Mouse (Mus musculus): ENCODE data around the gene Srl. TPM values are rescaled to one million over a fixed set of nuclear protein-coding genes. Genes with fewer than 3 reads are reported as not detected.

The Srl gene
- total and polyA plus RNA-seq, 3 experiments = 44.6 to 88.8 (median 71.3) TPM

- H3K9me3 ChIP-seq (replicated peaks; ENCODE audit: low read length) = no peaks in the 10 kb centered on the region
- H3K36me3 ChIP-seq (replicated peaks in 1 of 2; ENCODE audit: control insufficient read depth in 1 of 2, insufficient read depth in 1 of 2, low read length in 1 of 2) = peaks cover 0 to 10% of the 10 kb centered on the region in 2 experiments
- peak overlapping the region; percentile 90 for H3K27ac ChIP-seq (ENCODE audit: insufficient read depth, low read depth)
- peak overlapping the region; percentile 59; the same call in 1 of the 2 replicates for H3K4me2 ChIP-seq (ENCODE audit: insufficient read depth, low read depth, poor library complexity, severe bottlenecking)
- H3K27me3 ChIP-seq (replicated peaks) = no peaks in the 10 kb centered on the region
- in situ Hi-C loops (cut with MboI; ENCODE audit: low pct_ligation_motif_present, low pct_unique_long_range_greater_than_20kb, low sequenced_read_pairs) (no loop called here), dilution Hi-C loops (cut with MboI; ENCODE audit: extremely low pct_ligation_motif_present, extremely low pct_unique_long_range_greater_than_20kb, low sequenced_read_pairs) (no loop called here)
- TF ChIP-seq TBP (conservative IDR thresholded peaks at IDR 0.05; ENCODE audit: low read depth, low read length) (0 out of 2 replicates have a peak, but pooled peaks have one; percentile 36), CTCF (conservative IDR thresholded peaks at IDR 0.05 in 1 of 2, IDR thresholded peaks at IDR 0.05 in 1 of 2; ENCODE audit: low read depth in 2 of 2, low read length in 2 of 2) (no peak), SMC3 (IDR thresholded peaks at IDR 0.05; ENCODE audit: low read depth, low read length) (no peak)
- H3K4me3 ChIP-seq (replicated peaks in 1 of 3; ENCODE audit: low read depth in 2 of 3, low read length in 2 of 3, poor library complexity in 1 of 3) = no peak overlapping the region
- H3K79me2 ChIP-seq (replicated peaks; ENCODE audit: control insufficient read depth, extremely low read depth, insufficient read depth, poor library complexity, severe bottlenecking) = no peaks in the 10 kb centered on the region
- H3K4me1 ChIP-seq (ENCODE audit: control insufficient read depth in 1 of 2, insufficient read depth in 2 of 2) = peaks cover 51 to 95% of the 10 kb centered on the region in 2 experiments
- H3K9ac ChIP-seq (ENCODE audit: insufficient read depth, low read depth) = peak overlapping the region; percentile 60; the same call in 1 of the 2 replicates
- no peak for DNase-seq (ENCODE audit: extremely low read depth)
Measured at GRCm38 (mm10) chr16:4501703-4502102, 39.9 kb downstream of the Srl start.

- H3K4me2 ChIP-seq (ENCODE audit: insufficient read depth, low read depth, poor library complexity, severe bottlenecking) = peak overlapping the region; percentile 59
- in situ Hi-C loops (cut with MboI; ENCODE audit: low pct_ligation_motif_present, low pct_unique_long_range_greater_than_20kb, low sequenced_read_pairs) (no loop called here), dilution Hi-C loops (cut with MboI; ENCODE audit: extremely low pct_ligation_motif_present, extremely low pct_unique_long_range_greater_than_20kb, low sequenced_read_pairs) (no loop called here)
- TF ChIP-seq SIN3A (IDR thresholded peaks at IDR 0.05; ENCODE audit: low read length) (0 out of 2 replicates have a peak, but pooled peaks have one; percentile 59), BHLHE40 (IDR thresholded peaks at IDR 0.05; ENCODE audit: low read depth, low read length) (peak; percentile 98), JUND (conservative IDR thresholded peaks at IDR 0.05; ENCODE audit: low read depth, low read length) (peak; percentile 83), ZNF384 (IDR thresholded peaks at IDR 0.05; ENCODE audit: low read depth, low read length) (no peak), CHD2 (IDR thresholded peaks at IDR 0.05; ENCODE audit: low read length) (peak; percentile 67; the same call in 1 of the 2 replicates), EP300 (IDR thresholded peaks at IDR 0.05; ENCODE audit: low read length) (peak; percentile 84), MEF2A (IDR thresholded peaks at IDR 0.05; ENCODE audit: borderline replicate concordance, low read depth, low read length) (peak; percentile 100), MAX (IDR thresholded peaks at IDR 0.05; ENCODE audit: low read length) (peak; percentile 82), POLR2A (IDR thresholded peaks at IDR 0.05; ENCODE audit: low read depth, low read length) (peak; percentile 71), MAFK (IDR thresholded peaks at IDR 0.05; ENCODE audit: insufficient replicate concordance, low read length) (0 out of 2 replicates have a peak, but pooled peaks have one; percentile 60), CTCF (conservative IDR thresholded peaks at IDR 0.05 in 1 of 2, IDR thresholded peaks at IDR 0.05 in 1 of 2; ENCODE audit: low read depth in 2 of 2, low read length in 2 of 2) (peak in 1 of 2 experiments; percentile 36; a peak in 2 of 4 replicates), ZMIZ1 (IDR thresholded peaks at IDR 0.05; ENCODE audit: low read depth, low read length) (peak; percentile 61; the same call in 1 of the 2 replicates), RCOR1 (conservative IDR thresholded peaks at IDR 0.05; ENCODE audit: low read depth, low read length) (no peak; the same call in 1 of the 2 replicates), CHD1 (IDR thresholded peaks at IDR 0.05; ENCODE audit: low read depth, low read length) (no peak), ZC3H11A (IDR thresholded peaks at IDR 0.05; ENCODE audit: low read depth, low read length) (no peak), ETS1 (conservative IDR thresholded peaks at IDR 0.05; ENCODE audit: low read depth, low read length) (peak; percentile 96), USF1 (IDR thresholded peaks at IDR 0.05; ENCODE audit: low read depth, low read length) (no peak), NELFE (IDR thresholded peaks at IDR 0.05; ENCODE audit: low read depth, low read length) (peak; percentile 55; the same call in 1 of the 2 replicates), JUN (IDR thresholded peaks at IDR 0.05; ENCODE audit: insufficient read depth, low read depth, low read length) (peak; percentile 99), IRF4 (IDR thresholded peaks at IDR 0.05; ENCODE audit: low read depth, low read length) (peak; percentile 84), SMC3 (IDR thresholded peaks at IDR 0.05; ENCODE audit: low read depth, low read length) (peak; percentile 26), MYC (IDR thresholded peaks at IDR 0.05; ENCODE audit: low read depth, low read length) (peak; percentile 77; the same call in 1 of the 2 replicates), MAZ (IDR thresholded peaks at IDR 0.05; ENCODE audit: low read depth, low read length) (peak; percentile 62), TCF12 (IDR thresholded peaks at IDR 0.05; ENCODE audit: low read depth, low read length) (peak; percentile 87), HCFC1 (IDR thresholded peaks at IDR 0.05; ENCODE audit: low read depth, low read length) (no peak; the same call in none of the 2 replicates), ELF1 (IDR thresholded peaks at IDR 0.05; ENCODE audit: low read depth, low read length) (peak; percentile 38)
- H3K27ac ChIP-seq (ENCODE audit: insufficient read depth, low read depth) = peak overlapping the region; percentile 90
- H3K79me2 ChIP-seq (replicated peaks; ENCODE audit: control insufficient read depth, extremely low read depth, insufficient read depth, poor library complexity, severe bottlenecking) = no peaks in the 10 kb centered on the region
- H3K36me3 ChIP-seq (replicated peaks in 1 of 2; ENCODE audit: control insufficient read depth in 1 of 2, insufficient read depth in 1 of 2, low read length in 1 of 2) = peaks cover 0 to 11% of the 10 kb centered on the region in 2 experiments
- peak overlapping the region; percentile 60 for H3K9ac ChIP-seq (ENCODE audit: insufficient read depth, low read depth)
- no peaks in the 10 kb centered on the region for H3K9me3 ChIP-seq (replicated peaks; ENCODE audit: low read length)
- DNase-seq (ENCODE audit: extremely low read depth) = peak; percentile 98
- peaks cover 59 to 95% of the 10 kb centered on the region in 2 experiments for H3K4me1 ChIP-seq (ENCODE audit: control insufficient read depth in 1 of 2, insufficient read depth in 2 of 2)
- no peak overlapping the region for H3K4me3 ChIP-seq (replicated peaks in 1 of 3; ENCODE audit: low read depth in 2 of 3, low read length in 2 of 3, poor library complexity in 1 of 3)
- H3K27me3 ChIP-seq (replicated peaks) = no peaks in the 10 kb centered on the region
Measured at GRCm38 (mm10) chr16:4500598-4501385, 40.8 kb downstream of the Srl start.
